Mouse (Mus musculus) heart, embryonic 11.5 days (tissue): ENCODE measurements around the gene Taar8c. TPM values are rescaled to one million over a fixed set of nuclear protein-coding genes. Genes with fewer than 3 reads are reported as not detected.

ENCODE experiments used
- polyA plus RNA-seq: library from polyadenylated mRNA; unstranded; fragments of >200 nt; fragmentation: Nextera tagmentation; extraction: Ambion mirVana; gene quantifications from 2 replicates; pipeline ENCODE4 v1.2.1, GENCODE M21; 2014

Gene Taar8c
- polyA plus RNA-seq, 1 experiment from 2014 or later, result not detected

Other genes with a start within 250 kb of the Taar8c start
- gene Vnn1, start 207.2 kb downstream of the Taar8c start, polyA plus RNA-seq, result 7.0 and 7.3 TPM in 2 replicates
- not detected in 2 replicates for gene Taar1, start 181.6 kb downstream of the Taar8c start, polyA plus RNA-seq
- gene Taar2, start 163.3 kb downstream of the Taar8c start, polyA plus RNA-seq, result not detected in 2 replicates
- gene Taar3, start 152.4 kb downstream of the Taar8c start, polyA plus RNA-seq, result not detected in 2 replicates
- not detected in 2 replicates for gene Taar4, start 141.4 kb downstream of the Taar8c start, polyA plus RNA-seq
- not detected in 2 replicates for gene Taar5, start 131.2 kb downstream of the Taar8c start, polyA plus RNA-seq
- gene Taar6, start 116.3 kb downstream of the Taar8c start, polyA plus RNA-seq, result not detected in 2 replicates
- not detected in 2 replicates for gene Taar7a, start 108.4 kb downstream of the Taar8c start, polyA plus RNA-seq
- not detected in 2 replicates for gene Taar7b, start 102.0 kb downstream of the Taar8c start, polyA plus RNA-seq
- gene Taar7d, start 74.7 kb downstream of the Taar8c start, polyA plus RNA-seq, result not detected in 2 replicates
- not detected in 2 replicates for gene Taar7e, start 64.3 kb downstream of the Taar8c start, polyA plus RNA-seq
- not detected in 2 replicates for gene Taar7f, start 52.4 kb downstream of the Taar8c start, polyA plus RNA-seq
- gene Taar8a, start 25.4 kb downstream of the Taar8c start, polyA plus RNA-seq, result not detected in 2 replicates
- not detected in 2 replicates for gene Taar8b, start 9.6 kb downstream of the Taar8c start, polyA plus RNA-seq
- gene Taar9, start 7.6 kb upstream of the Taar8c start, polyA plus RNA-seq, result not detected in 2 replicates
- gene Stx7, start 47.4 kb upstream of the Taar8c start, polyA plus RNA-seq, result 89.8 and 99.4 TPM in 2 replicates
- 3.7 and 5.8 TPM in 2 replicates for gene Moxd1, start 121.6 kb upstream of the Taar8c start, polyA plus RNA-seq